Mouse (Mus musculus): ENCODE measurements around the gene Lpcat2.
A peak's percentile ranks its signal among the peaks of the same experiment; 100 is the strongest.

Lpcat2 gene

GRCm38 (mm10) chr8:92916082-92916481 is 60.9 kb downstream of the Lpcat2 start:
- DNase-seq: no peak

DNA sequence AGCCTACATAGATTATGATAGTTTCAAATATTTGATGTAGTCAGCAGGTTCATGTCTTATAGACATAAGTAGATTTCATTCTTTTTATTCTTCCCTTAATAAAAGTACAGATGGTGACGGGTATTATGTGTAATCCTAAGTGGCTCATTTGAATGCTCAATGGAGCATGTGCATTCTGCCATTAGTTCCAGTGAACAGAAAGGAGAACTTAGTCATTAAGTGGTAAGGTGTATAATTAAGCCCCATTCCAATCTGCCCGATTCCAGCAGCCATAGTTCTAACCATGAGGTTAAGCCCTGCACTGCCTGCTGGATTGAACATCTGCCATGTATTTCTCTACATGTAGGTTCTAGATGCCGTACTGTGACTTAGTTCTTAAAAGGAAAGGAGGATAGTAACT is 66.6 kb downstream of the Lpcat2 start:
- DNase-seq: no peak

DNA sequence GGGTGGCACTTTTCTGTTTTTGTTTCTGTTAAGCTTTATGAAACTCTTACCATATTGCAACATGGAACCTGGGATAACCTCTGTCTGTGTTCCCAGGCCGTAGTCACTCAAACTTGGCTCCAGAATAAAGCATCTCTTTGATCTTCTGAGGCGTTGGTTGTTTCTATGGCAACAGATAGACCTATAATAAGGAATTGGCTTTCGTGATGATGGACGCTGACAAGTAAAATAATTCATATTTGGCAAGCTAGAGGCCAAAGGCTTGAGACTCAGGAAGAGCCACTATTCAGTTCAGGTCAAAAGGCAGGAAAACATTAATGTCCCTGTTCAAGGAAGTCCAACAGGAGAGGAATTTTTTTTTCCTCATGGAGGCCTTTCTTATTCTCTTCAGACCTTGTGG is 73.8 kb downstream of the Lpcat2 start:
- DNase-seq: no peak

DNA sequence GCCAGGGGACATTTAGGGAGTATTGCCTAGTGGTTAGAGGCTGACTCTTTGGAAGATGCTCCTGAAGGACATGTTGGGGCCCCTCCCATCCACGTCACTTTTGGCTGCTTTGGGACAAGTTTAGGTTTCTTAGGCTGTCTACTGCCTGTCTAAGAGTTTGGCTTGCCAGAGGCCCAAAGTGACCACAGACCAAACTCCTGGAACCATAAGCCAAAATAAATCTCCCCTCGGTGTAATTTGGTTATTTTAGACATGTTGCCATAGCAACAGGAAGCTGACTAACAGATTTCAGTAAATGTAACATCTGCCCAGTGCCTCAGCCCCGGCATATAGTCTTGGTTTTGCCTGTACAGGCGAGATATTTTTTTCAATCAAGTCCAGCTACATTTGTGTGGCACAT is 82.9 kb downstream of the Lpcat2 start:
- no peak for DNase-seq

- DNase-seq: no peak
Observed at GRCm38 (mm10) chr8:92949071-92949470, 93.9 kb downstream of the Lpcat2 start.

GRCm38 (mm10) chr8:92950639-92951371 is 95.7 kb downstream of the Lpcat2 start:
- DNase-seq: no peak

- no peak for DNase-seq
Observed at GRCm38 (mm10) chr8:92954044-92954443, 98.9 kb downstream of the Lpcat2 start.

DNA sequence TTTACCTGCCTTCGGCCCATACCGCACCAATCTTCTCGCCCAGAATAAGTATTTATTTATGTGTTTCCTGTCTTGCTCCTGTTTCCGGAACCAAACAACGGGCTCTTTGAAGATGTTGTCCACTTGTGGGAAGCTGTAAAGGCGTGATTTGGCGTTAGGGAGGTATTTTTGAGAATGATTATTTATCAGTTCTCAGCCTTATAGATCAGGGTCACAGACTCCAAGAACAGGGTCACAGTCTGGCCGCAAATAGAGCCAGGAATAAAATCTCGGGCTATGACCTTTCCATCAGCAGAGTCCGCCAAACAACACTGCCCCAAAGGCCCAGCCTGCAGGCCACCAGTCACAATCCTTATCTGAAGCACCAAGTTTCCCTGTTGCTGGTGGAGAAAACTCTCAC is 104.6 kb downstream of the Lpcat2 start, which contains the start of gene Slc6a2:
Gene Slc6a2 (plus strand): TSS at position 301 of the 400 bp plus-strand sequence.
- DNase-seq: no peak

DNA sequence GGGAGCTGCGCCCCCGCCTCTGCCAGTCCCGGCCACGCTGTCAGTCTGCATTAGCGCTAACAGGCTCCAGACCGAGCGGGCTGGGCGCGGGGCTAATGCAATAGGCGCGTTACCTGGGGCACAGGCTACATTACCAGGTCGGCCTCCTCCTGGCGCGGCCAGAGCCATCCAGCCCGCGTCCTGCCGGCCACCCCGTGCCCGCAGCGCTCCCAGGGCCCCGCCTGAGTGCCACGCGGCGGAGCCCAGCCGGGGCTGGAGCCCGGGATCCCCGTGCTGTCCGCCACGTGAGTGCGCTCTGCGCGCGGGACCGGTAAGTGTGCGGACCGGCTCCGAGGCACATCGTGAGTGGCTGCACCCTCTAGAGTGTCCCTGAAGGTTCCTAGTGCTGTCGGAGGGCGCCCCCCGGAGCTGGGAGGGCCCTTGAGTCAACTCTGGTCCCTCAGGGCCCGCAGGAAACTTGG is 105.3 kb downstream of the Lpcat2 start:
- DNase-seq: peak; percentile 7 to 10

DNA sequence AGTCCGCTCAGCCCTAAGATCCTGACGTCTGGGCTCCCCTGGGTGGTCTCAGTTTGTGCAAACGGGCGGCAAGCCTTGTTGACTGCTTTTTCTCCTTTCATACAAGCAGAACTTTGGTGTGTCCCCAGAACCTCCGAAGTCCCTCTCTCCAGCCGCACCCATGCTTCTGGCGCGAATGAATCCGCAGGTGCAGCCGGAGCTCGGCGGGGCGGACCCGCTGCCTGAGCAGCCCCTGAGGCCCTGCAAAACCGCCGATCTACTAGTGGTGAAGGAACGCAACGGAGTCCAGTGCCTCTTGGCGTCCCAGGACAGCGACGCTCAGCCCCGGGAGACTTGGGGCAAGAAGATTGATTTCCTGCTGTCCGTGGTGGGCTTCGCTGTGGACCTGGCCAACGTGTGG is 105.9 kb downstream of the Lpcat2 start:
- DNase-seq: peak in 1 of 2 experiments; percentile 9

DNA sequence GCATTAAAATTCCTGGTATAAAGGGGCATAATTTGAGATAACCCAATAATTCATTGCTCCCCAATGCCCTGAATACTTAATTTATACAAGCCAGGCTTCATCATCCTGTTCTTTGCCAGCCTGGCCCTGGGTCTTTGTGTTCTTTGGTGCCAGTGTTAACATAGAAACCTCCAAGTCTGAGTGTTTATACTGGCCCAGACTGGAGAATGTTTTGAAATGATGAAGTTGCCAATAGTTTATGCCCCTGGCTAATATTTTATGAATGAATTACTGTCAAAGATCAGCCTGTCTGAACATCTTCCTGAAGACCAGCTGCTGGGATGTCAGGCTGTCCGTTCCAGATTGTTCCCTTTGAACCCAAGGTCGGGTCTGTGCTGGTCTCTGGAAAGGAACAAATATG is 109.4 kb downstream of the Lpcat2 start:
- no peak for DNase-seq
